12 mouse cellular contexts compared by ENCODE assay signal in genomic region chr5:134269751-134270150, GRCm38 (mm10). TPM values are rescaled to one million over a fixed set of nuclear protein-coding genes. Genes with fewer than 3 reads are reported as not detected.
DNase-seq lines count a peak whose midpoint lies in the region; ATAC-seq and TF ChIP-seq lines count a peak whose summit lies in the region.
"Had no signal": no experiment of that assay in that cellular context is flagged by ENCODE, and none has a peak within 500 bp of the region (broad histone marks: within the 10 kb centered on the region; RNA-seq: fewer than 3 reads in every experiment).

No protein-coding gene starts in this region.

- no peak overlapping the region for H3K9ac ChIP-seq in hindbrain, postnatal 0 days (replicated peaks; ENCODE audit: low read length)
- H3K9ac ChIP-seq: hindbrain, embryonic 12.5 days; midbrain, embryonic 15.5 days had no signal

- H3K36me3 ChIP-seq in hindbrain, postnatal 0 days (ENCODE audit: insufficient read depth, low read length): peaks cover 75% of the 10 kb centered on the region
- peaks cover 99% of the 10 kb centered on the region for H3K36me3 ChIP-seq in hindbrain, embryonic 10.5 days

- no peak for TF ChIP-seq CTCF in hindbrain, postnatal 0 days (IDR thresholded peaks at IDR 0.05; ENCODE audit: low read depth)

- no peaks in the 10 kb centered on the region for H3K4me1 ChIP-seq in hindbrain, postnatal 0 days (ENCODE audit: insufficient read depth, low read length)
- H3K4me1 ChIP-seq in hindbrain, embryonic 10.5 days (replicated peaks): no peaks in the 10 kb centered on the region
- H3K4me1 ChIP-seq: hindbrain, embryonic 12.5 days; midbrain, embryonic 15.5 days had no signal

- H3K9me3 ChIP-seq in hindbrain, postnatal 0 days (ENCODE audit: low read length): no peaks in the 10 kb centered on the region
- H3K9me3 ChIP-seq in hindbrain, embryonic 10.5 days: no peaks in the 10 kb centered on the region
- H3K9me3 ChIP-seq: hindbrain, embryonic 12.5 days; midbrain, embryonic 15.5 days had no signal

- no peaks in the 10 kb centered on the region for H3K27me3 ChIP-seq in hindbrain, postnatal 0 days (ENCODE audit: insufficient read depth, low read length)
- no peaks in the 10 kb centered on the region for H3K27me3 ChIP-seq in hindbrain, embryonic 10.5 days (ENCODE audit: insufficient read depth, poor library complexity, severe bottlenecking)
- H3K27me3 ChIP-seq: hindbrain, embryonic 12.5 days; midbrain, embryonic 15.5 days had no signal

- 0 out of 2 replicates have a peak overlapping the region, but pooled peaks have one; percentile 11 for H3K27ac ChIP-seq in hindbrain, postnatal 0 days
- H3K27ac ChIP-seq in hindbrain, embryonic 10.5 days: no peak overlapping the region
- H3K27ac ChIP-seq: hindbrain, embryonic 12.5 days; midbrain, embryonic 15.5 days had no signal

- no peak for DNase-seq in hindbrain, postnatal 0 days (ENCODE audit: low spot score)
- DNase-seq in hindbrain, embryonic 10.5 days (ENCODE audit: low spot score): no peak
- DNase-seq in CD4-positive helper T cell, adult 2 months (ENCODE audit: low read depth, low spot score): peak; percentile 92
- peak; percentile 90 for DNase-seq in induced T-regulatory cell, adult 2 months (ENCODE audit: low read depth)
- no peak for DNase-seq in retina, postnatal 1 day
- DNase-seq in ovary, postnatal 10 days (ENCODE audit: low spot score): no peak
- DNase-seq in yolk sac, embryonic 10.5 days (ENCODE audit: low spot score): no peak
- DNase-seq: cerebellum, adult 2 months; kidney, adult 2 months had no signal

- H3K4me3 ChIP-seq in hindbrain, postnatal 0 days (ENCODE audit: low read length): no peak overlapping the region
- no peak overlapping the region for H3K4me3 ChIP-seq in hindbrain, embryonic 10.5 days
- H3K4me3 ChIP-seq: hindbrain, embryonic 12.5 days; midbrain, embryonic 15.5 days had no signal

- no peak for ATAC-seq in hindbrain, postnatal 0 days
- ATAC-seq in megakaryocyte-erythroid progenitor cell, adult 5-6 weeks (replicated peaks; ENCODE audit: low FRiP score, low TSS enrichment, poor library complexity, severe bottlenecking): peak; percentile 58
- ATAC-seq: midbrain, embryonic 15.5 days had no signal

- no peak overlapping the region for H3K4me2 ChIP-seq in hindbrain, postnatal 0 days (ENCODE audit: low read depth, low read length)
- H3K4me2 ChIP-seq: hindbrain, embryonic 12.5 days; midbrain, embryonic 15.5 days had no signal

- WGBS in hindbrain, postnatal 0 days: 86% methylated on average over 5 of the region's 5 CpGs
- WGBS in hindbrain, embryonic 10.5 days: 90% methylated on average over 5 of the region's 5 CpGs

RNA-seq across cellular contexts. Expression of gene Ncf1, which starts 40.3 kb away (rescaled TPM):
- 2.8 and 4.9 TPM in 2 replicates for total RNA-seq in hindbrain, postnatal 0 days (2014; rRNA removed)
- polyA plus RNA-seq in hindbrain, postnatal 0 days (2015; fragmentation: Nextera tagmentation; extraction: Ambion mirVana): 2.0 and 2.3 TPM in 2 replicates
- polyA plus RNA-seq in hindbrain, embryonic 10.5 days (2016; fragmentation: Nextera tagmentation; extraction: Ambion mirVana): 2.6 and 3.1 TPM in 2 replicates
- 1.7 and 12.8 TPM in 2 replicates for total RNA-seq in megakaryocyte-erythroid progenitor cell, adult 5-6 weeks (2014; fragmentation: Nextera tagmentation)
- 3.3 and 3.9 TPM in 2 replicates for total RNA-seq in megakaryocyte-erythroid progenitor cell, adult 5-6 weeks (2017)

RNA-seq across cellular contexts. Expression of gene Gtf2i, which starts 44.8 kb away (rescaled TPM):
- total RNA-seq in hindbrain, postnatal 0 days (2014; rRNA removed): 103 and 115 TPM in 2 replicates
- polyA plus RNA-seq in hindbrain, postnatal 0 days (2015; fragmentation: Nextera tagmentation; extraction: Ambion mirVana): 85.6 and 86.1 TPM in 2 replicates
- polyA plus RNA-seq in hindbrain, embryonic 10.5 days (2016; fragmentation: Nextera tagmentation; extraction: Ambion mirVana): 180 and 189 TPM in 2 replicates
- 107 and 116 TPM in 2 replicates for total RNA-seq in megakaryocyte-erythroid progenitor cell, adult 5-6 weeks (2014; fragmentation: Nextera tagmentation)
- total RNA-seq in megakaryocyte-erythroid progenitor cell, adult 5-6 weeks (2017): 42.8 and 45.5 TPM in 2 replicates

Comparison
In these comparisons a context has a peak if more than half of its experiments do, and no peak if none do; other contexts are left out.
1. DNase-seq: peak in CD4-positive helper T cell, adult 2 months (single experiment) and induced T-regulatory cell, adult 2 months (single experiment); none in hindbrain, postnatal 0 days (single experiment), hindbrain, embryonic 10.5 days (single experiment), retina, postnatal 1 day (single experiment), ovary, postnatal 10 days (single experiment) and yolk sac, embryonic 10.5 days (single experiment).